Comparison of ENCODE assay signal across 8 mouse cellular contexts in the genomic region with DNA sequence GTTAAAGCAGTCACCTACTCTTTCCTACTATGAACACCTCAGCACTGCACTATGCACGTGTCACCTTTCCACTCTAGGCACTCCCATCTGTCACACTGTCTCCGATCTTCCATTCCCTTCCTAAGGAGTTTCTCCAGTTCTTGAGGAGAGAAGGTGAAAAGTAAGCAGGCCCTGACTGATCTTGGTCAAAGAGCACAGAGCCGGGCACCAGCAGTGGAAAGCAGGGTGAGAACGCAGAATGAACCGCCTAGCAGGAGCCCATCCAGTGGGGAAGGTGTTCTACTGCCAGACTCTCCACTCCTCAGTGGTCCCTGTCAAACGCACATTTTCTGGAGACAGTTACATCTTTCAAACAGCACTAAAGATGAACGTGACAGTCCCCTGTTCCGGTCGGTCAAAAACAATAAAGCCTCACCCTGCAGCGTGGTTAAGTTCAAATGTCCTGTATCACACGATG. TPM values are rescaled to one million over a fixed set of nuclear protein-coding genes. Genes with fewer than 3 reads are reported as not detected.
DNase-seq lines count a peak whose midpoint lies in the region; ATAC-seq and TF ChIP-seq lines count a peak whose summit lies in the region.

No protein-coding gene starts in this region.

- no peaks in the 10 kb centered on the region for H3K9me3 ChIP-seq in heart, embryonic 12.5 days (replicated peaks)
- H3K9me3 ChIP-seq in hindbrain, embryonic 14.5 days (ENCODE audit: control insufficient read depth, low read length), result no peaks in the 10 kb centered on the region
- H3K9me3 ChIP-seq in liver, embryonic 13.5 days (replicated peaks), result no peaks in the 10 kb centered on the region

- peak overlapping the region; percentile 97 for H3K9ac ChIP-seq in heart, embryonic 12.5 days
- H3K9ac ChIP-seq in hindbrain, embryonic 14.5 days, result peak overlapping the region; percentile 95
- H3K9ac ChIP-seq in liver, embryonic 13.5 days, result peak overlapping the region; percentile 97

- H3K4me3 ChIP-seq in heart, embryonic 12.5 days, result peak overlapping the region; percentile 97
- H3K4me3 ChIP-seq in bone marrow macrophage, adult 2 months (ENCODE audit: insufficient read depth, low read length), result peak overlapping the region; percentile 95
- H3K4me3 ChIP-seq in hindbrain, embryonic 14.5 days (replicated peaks; ENCODE audit: low read length), result peak overlapping the region; percentile 93
- H3K4me3 ChIP-seq in liver, embryonic 13.5 days (replicated peaks), result peak overlapping the region; percentile 95

- H3K4me2 ChIP-seq in heart, embryonic 12.5 days, result peak overlapping the region; percentile 99
- H3K4me2 ChIP-seq in hindbrain, embryonic 14.5 days (replicated peaks), result peak overlapping the region; percentile 93
- H3K4me2 ChIP-seq in liver, embryonic 13.5 days, result peak overlapping the region; percentile 92

- no peak for TF ChIP-seq POLR2A in bone marrow macrophage, adult 2 months (IDR thresholded peaks at IDR 0.05; ENCODE audit: borderline replicate concordance, low read depth, low read length)

- no peak for DNase-seq in heart, adult 9 months (ENCODE audit: low spot score in 2 of 2)
- no peak for DNase-seq in hindbrain, embryonic 14.5 days (ENCODE audit: low spot score)
- no peak for DNase-seq in liver, embryonic 13.5 days
- no peak for DNase-seq in MN1 (ENCODE audit: low spot score)
- DNase-seq in thymus, postnatal 25 days, result no peak
- no peak for DNase-seq in spleen, postnatal 14 days (ENCODE audit: low spot score in 2 of 2)

- WGBS in heart, embryonic 12.5 days, result 9% methylated on average over 11 of the region's 11 CpGs
- 20% methylated on average over 11 of the region's 11 CpGs for WGBS in hindbrain, embryonic 14.5 days
- whole genome bisulfite sequencing in liver, embryonic 13.5 days (ENCODE audit: insufficient replicate concordance), result 10% methylated on average over 11 of the region's 11 CpGs

- no peaks in the 10 kb centered on the region for H3K36me3 ChIP-seq in heart, embryonic 12.5 days
- H3K36me3 ChIP-seq in hindbrain, embryonic 14.5 days (replicated peaks; ENCODE audit: control insufficient read depth, insufficient read depth), result no peaks in the 10 kb centered on the region
- H3K36me3 ChIP-seq in liver, embryonic 13.5 days, result 0 out of 2 replicates have a peak, but pooled peaks cover 3% of the 10 kb centered on the region

- peaks cover 41% of the 10 kb centered on the region for H3K4me1 ChIP-seq in heart, embryonic 12.5 days (replicated peaks)
- peaks cover 29% of the 10 kb centered on the region for H3K4me1 ChIP-seq in bone marrow macrophage, adult 2 months (ENCODE audit: control insufficient read depth, insufficient read depth, low read length)
- peaks cover 26% of the 10 kb centered on the region for H3K4me1 ChIP-seq in hindbrain, embryonic 14.5 days (replicated peaks; ENCODE audit: control insufficient read depth, insufficient read depth, low read length)
- H3K4me1 ChIP-seq in liver, embryonic 13.5 days (replicated peaks), result peaks cover 51% of the 10 kb centered on the region

- H3K27ac ChIP-seq in heart, embryonic 12.5 days (ENCODE audit: poor library complexity, severe bottlenecking), result peak overlapping the region; percentile 100
- no peak overlapping the region for H3K27ac ChIP-seq in bone marrow macrophage, adult 2 months (ENCODE audit: insufficient read depth, low read depth, low read length)
- H3K27ac ChIP-seq in hindbrain, embryonic 14.5 days, result peak overlapping the region; percentile 98; the same call in 1 of the 2 replicates
- H3K27ac ChIP-seq in liver, embryonic 13.5 days, result peak overlapping the region; percentile 100

- ATAC-seq in heart, embryonic 12.5 days (ENCODE audit: insufficient number of reproducible peaks, low FRiP score), result no peak
- ATAC-seq in hindbrain, embryonic 14.5 days (ENCODE audit: low FRiP score), result no peak
- no peak for ATAC-seq in liver, embryonic 13.5 days (ENCODE audit: low read depth)

- H3K27me3 ChIP-seq in heart, embryonic 12.5 days (replicated peaks), result no peaks in the 10 kb centered on the region
- no peaks in the 10 kb centered on the region for H3K27me3 ChIP-seq in hindbrain, embryonic 14.5 days (ENCODE audit: control insufficient read depth, insufficient read depth, low read length)
- H3K27me3 ChIP-seq in liver, embryonic 13.5 days, result no peaks in the 10 kb centered on the region

- TF ChIP-seq CTCF in bone marrow macrophage, adult 2 months (IDR thresholded peaks at IDR 0.05; ENCODE audit: low read depth, low read length), result no peak

RNA-seq across cellular contexts. Expression of a gene that starts 1.4 kb away (rescaled TPM):
- polyA plus RNA-seq in heart, embryonic 12.5 days (2016; fragmentation: Nextera tagmentation; extraction: Ambion mirVana), result 260 and 270 TPM in 2 replicates
- 96.2 and 97.1 TPM in 2 replicates for polyA plus RNA-seq in bone marrow macrophage, adult 2 months (2012; ENCODE audit: insufficient read depth, insufficient read length, missing spikeins)
- polyA plus RNA-seq in hindbrain, embryonic 14.5 days (2014; fragmentation: Nextera tagmentation; extraction: Ambion mirVana), result 235 and 245 TPM in 2 replicates
- polyA plus RNA-seq in liver, embryonic 13.5 days (2015; fragmentation: Nextera tagmentation; extraction: Ambion mirVana), result 105 and 133 TPM in 2 replicates
